Mouse (Mus musculus) left cerebral cortex, adult 11 months (tissue): ENCODE results near the gene Magi2.
"Not testable (repeated sequence)": the region's sequence is repeated elsewhere in the genome, so short reads cannot be mapped to it uniquely, and the experiment has no call there.

Source experiments
- DNase-seq: peaks from one replicate; pipeline ENCODE4 v3.0.0; 2022; ENCODE audit warnings: low spot score

Magi2 gene

GRCm38 (mm10) chr5:19226866-19227243 lies at the start of gene Magi2:
Gene Magi2, plus strand, starts transcription at chr5:19227036.
- no peak for DNase-seq

- no peak for DNase-seq
Measured at GRCm38 (mm10) chr5:19178594-19178993, 48.2 kb upstream of the Magi2 start.

- peak; percentile 4 for DNase-seq
Measured at GRCm38 (mm10) chr5:19186175-19186574, 40.7 kb upstream of the Magi2 start.

GRCm38 (mm10) chr5:19211665-19212064 lies 15.2 kb upstream of the Magi2 start:
- no peak for DNase-seq

- DNase-seq = peak; percentile 77
Measured at GRCm38 (mm10) chr5:19226144-19226865, 531 bp upstream of the Magi2 start.

- DNase-seq = no peak
Measured at GRCm38 (mm10) chr5:19227281-19227680, 445 bp downstream of the Magi2 start.

- peak; percentile 42 for DNase-seq
Measured at GRCm38 (mm10) chr5:19227791-19228331, 1.0 kb downstream of the Magi2 start.

GRCm38 (mm10) chr5:19241797-19242196 lies 15.0 kb downstream of the Magi2 start:
- peak; percentile 10 for DNase-seq

GRCm38 (mm10) chr5:19246426-19246825 lies 19.6 kb downstream of the Magi2 start:
- no peak for DNase-seq

GRCm38 (mm10) chr5:19247266-19247665 lies 20.4 kb downstream of the Magi2 start:
- no peak for DNase-seq

GRCm38 (mm10) chr5:19262816-19263215 lies 36.0 kb downstream of the Magi2 start:
- DNase-seq = no peak

GRCm38 (mm10) chr5:19264627-19265026 lies 37.8 kb downstream of the Magi2 start:
- DNase-seq = no peak

- no peak for DNase-seq
Measured at GRCm38 (mm10) chr5:19292581-19292980, 65.7 kb downstream of the Magi2 start.

- no peak for DNase-seq
Measured at GRCm38 (mm10) chr5:19306656-19307055, 79.8 kb downstream of the Magi2 start.

- DNase-seq = no peak
Measured at GRCm38 (mm10) chr5:19309870-19310269, 83.0 kb downstream of the Magi2 start.

- no peak for DNase-seq
Measured at GRCm38 (mm10) chr5:19322532-19322931, 95.7 kb downstream of the Magi2 start.

- no peak for DNase-seq
Measured at GRCm38 (mm10) chr5:19337561-19337960, 110.7 kb downstream of the Magi2 start.

- no peak for DNase-seq
Measured at GRCm38 (mm10) chr5:19368175-19368574, 141.3 kb downstream of the Magi2 start.

- no peak for DNase-seq
Measured at GRCm38 (mm10) chr5:19395876-19396275, 169.0 kb downstream of the Magi2 start.

- DNase-seq = no peak
Measured at GRCm38 (mm10) chr5:19400299-19400698, 173.5 kb downstream of the Magi2 start.

GRCm38 (mm10) chr5:19400738-19401408 lies 174.0 kb downstream of the Magi2 start:
- no peak for DNase-seq

- not testable (repeated sequence) for DNase-seq
Measured at GRCm38 (mm10) chr5:19404268-19404667, 177.4 kb downstream of the Magi2 start.

- no peak for DNase-seq
Measured at GRCm38 (mm10) chr5:19414556-19414955, 187.7 kb downstream of the Magi2 start.
